Mouse (Mus musculus): Measurements from ENCODE around the gene Tars. TPM values are rescaled to one million over a fixed set of nuclear protein-coding genes. Genes with fewer than 3 reads are reported as not detected.

Gene Tars
- polyA plus RNA-seq, 1 experiment from 2014 or later, result 78.8 TPM

DNA sequence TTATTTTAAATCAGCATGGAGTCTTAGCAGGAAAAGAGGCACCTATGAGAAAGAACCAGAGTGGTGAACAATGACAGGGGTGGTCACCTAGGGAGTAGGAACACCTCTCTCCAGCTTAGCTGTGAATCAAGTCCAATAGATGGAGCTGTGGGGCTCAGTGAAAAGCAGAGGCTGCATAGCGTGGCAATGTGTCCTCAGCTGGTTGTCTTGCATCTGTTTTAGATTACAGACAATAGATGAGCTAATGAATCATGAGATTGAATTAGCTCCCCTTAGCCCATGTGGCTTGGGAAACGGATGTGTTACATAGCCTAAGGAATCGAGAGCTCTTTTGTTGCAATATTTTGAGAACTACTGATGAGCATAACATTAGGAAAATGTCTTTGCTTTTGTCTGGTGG is 43.6 kb downstream of the Tars start:
- no peak overlapping the region for H3K4me2 ChIP-seq
- H3K36me3 ChIP-seq (replicated peaks), result no peaks in the 10 kb centered on the region
- no peak for ATAC-seq (ENCODE audit: low FRiP score)
- H3K4me1 ChIP-seq, result no peaks in the 10 kb centered on the region
- no peak overlapping the region for H3K9ac ChIP-seq
- H3K27me3 ChIP-seq, result no peaks in the 10 kb centered on the region
- H3K27ac ChIP-seq, result no peak overlapping the region
- WGBS, result 75% methylated on average over 3 of the region's 3 CpGs
- no peak overlapping the region for H3K4me3 ChIP-seq (replicated peaks)
- H3K9me3 ChIP-seq, result no peaks in the 10 kb centered on the region

DNA sequence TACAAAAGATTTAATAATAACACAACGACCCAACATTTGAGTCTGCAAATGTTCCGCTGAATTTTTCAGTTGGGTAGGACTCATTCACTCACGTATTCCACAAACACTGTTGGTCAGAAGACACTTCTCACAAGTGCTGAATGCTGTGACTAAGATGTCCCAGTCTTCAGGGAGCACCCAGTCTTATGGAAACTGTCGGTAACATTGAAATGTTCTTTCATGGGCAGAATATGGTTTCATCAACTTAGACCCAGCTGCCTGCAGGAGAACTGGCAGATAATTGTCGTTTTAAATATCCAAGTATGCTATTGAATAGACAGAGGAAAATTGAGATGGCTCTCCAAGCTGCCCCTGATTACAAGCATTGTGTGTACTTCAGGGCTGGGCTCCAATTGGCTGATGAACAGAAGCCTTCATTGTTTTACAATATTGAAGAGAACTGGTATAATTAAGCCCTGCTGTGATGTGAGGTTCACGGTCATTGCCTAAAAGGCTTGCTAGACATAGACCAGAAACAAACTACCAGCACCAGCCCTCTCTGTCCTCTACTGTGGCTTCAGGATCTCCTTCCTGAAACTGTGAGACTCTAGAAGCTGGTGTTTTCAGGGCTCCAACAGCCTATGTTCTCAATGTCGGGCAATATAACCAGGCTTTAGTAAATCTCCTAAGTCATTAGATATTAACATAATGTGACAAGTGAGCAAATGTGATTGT is 59.8 kb downstream of the Tars start:
- Histone ChIP-seq H3K9me3 (no peaks in the 10 kb centered on the region), H3K4me1 (no peaks in the 10 kb centered on the region), H3K9ac (no peak overlapping the region), H3K27ac (no peak overlapping the region), H3K4me2 (no peak overlapping the region), H3K36me3 (replicated peaks) (no peaks in the 10 kb centered on the region), H3K27me3 (no peaks in the 10 kb centered on the region), H3K4me3 (replicated peaks) (no peak overlapping the region)
- WGBS, result 69% methylated on average over 7 of the region's 7 CpGs
- ATAC-seq (ENCODE audit: low FRiP score), result peak; percentile 30; the same call in 1 of the 2 replicates

All from forebrain, embryonic 12.5 days (tissue).